Mouse (Mus musculus) forelimb bud, embryonic 11.5 days (tissue): ENCODE results near the gene Maml3.

Experiments
- DNase-seq: peaks from one replicate; pipeline ENCODE4 v3.0.0-alpha.2; 2012; ENCODE audit warnings: low read depth, low spot score

Maml3 gene

GRCm38 (mm10) chr3:51712382-51712781 lies 392.5 kb downstream of the Maml3 start:
- no peak for DNase-seq

GRCm38 (mm10) chr3:51708746-51709411 lies 396.0 kb downstream of the Maml3 start:
- no peak for DNase-seq

GRCm38 (mm10) chr3:51708375-51708745 lies 396.5 kb downstream of the Maml3 start:
- DNase-seq: no peak

GRCm38 (mm10) chr3:51705220-51705619 lies 399.7 kb downstream of the Maml3 start:
- DNase-seq: no peak

- no peak for DNase-seq
Measured at GRCm38 (mm10) chr3:51703478-51703877, 401.4 kb downstream of the Maml3 start.

GRCm38 (mm10) chr3:51702701-51703286 lies 402.1 kb downstream of the Maml3 start:
- no peak for DNase-seq

- DNase-seq: peak; percentile 57
Measured at GRCm38 (mm10) chr3:51701950-51702349, 402.9 kb downstream of the Maml3 start.

GRCm38 (mm10) chr3:51701281-51701751 lies 403.6 kb downstream of the Maml3 start:
- peak; percentile 94 for DNase-seq

GRCm38 (mm10) chr3:51700731-51701280 lies 404.1 kb downstream of the Maml3 start:
- no peak for DNase-seq

GRCm38 (mm10) chr3:51700123-51700522 lies 404.8 kb downstream of the Maml3 start:
- no peak for DNase-seq

- DNase-seq: no peak
Measured at GRCm38 (mm10) chr3:51697931-51698330, 406.9 kb downstream of the Maml3 start.

GRCm38 (mm10) chr3:51695713-51696112 lies 409.2 kb downstream of the Maml3 start:
- no peak for DNase-seq

GRCm38 (mm10) chr3:51694576-51694975 lies 410.3 kb downstream of the Maml3 start:
- no peak for DNase-seq

GRCm38 (mm10) chr3:51693196-51693595 lies 411.7 kb downstream of the Maml3 start:
- no peak for DNase-seq

GRCm38 (mm10) chr3:51688725-51689124 lies 416.2 kb downstream of the Maml3 start:
- DNase-seq: no peak

- DNase-seq: no peak
Measured at GRCm38 (mm10) chr3:51686791-51687190, 418.1 kb downstream of the Maml3 start.

- DNase-seq: no peak
Measured at GRCm38 (mm10) chr3:51686316-51686715, 418.6 kb downstream of the Maml3 start.

GRCm38 (mm10) chr3:51685539-51685938 lies 419.3 kb downstream of the Maml3 start:
- no peak for DNase-seq

- no peak for DNase-seq
Measured at GRCm38 (mm10) chr3:51674963-51675362, 429.9 kb downstream of the Maml3 start.

- DNase-seq: peak; percentile 54
Measured at GRCm38 (mm10) chr3:51673408-51674086, 431.3 kb downstream of the Maml3 start.

GRCm38 (mm10) chr3:51672631-51673030 lies 432.2 kb downstream of the Maml3 start:
- no peak for DNase-seq

- DNase-seq: no peak
Measured at GRCm38 (mm10) chr3:51671071-51671469, 433.8 kb downstream of the Maml3 start.
